Mouse (Mus musculus) MEL (cell line): Measurements from ENCODE around the gene Smagp. TPM values are rescaled to one million over a fixed set of nuclear protein-coding genes. Genes with fewer than 3 reads are reported as not detected.

Experiments used
- DNase-seq: peaks from one replicate; pipeline ENCODE4 v3.0.0; 2011; ENCODE audit warnings: low read depth, low spot score
- H3K27ac ChIP-seq: 2 replicates; pipeline ENCODE4 v1.5.1; 2012; ENCODE audit warnings: low read depth, mild to moderate bottlenecking, control low read depth, low read length, moderate library complexity; ENCODE audit not compliant: control insufficient read depth
- H3K27me3 ChIP-seq, 2 experiments: fragments of 150-350 bp in 1 of 2; sonication (generic) in 1 of 2; 2 replicates each; pipeline ENCODE4 v1.6.1; 2012; ENCODE audit warnings: low read length in 2 of 2, mild to moderate bottlenecking in 2 of 2, improper control_type of control experiment in 1 of 2, moderate library complexity in 1 of 2; ENCODE audit not compliant: insufficient read depth in 2 of 2, control insufficient read depth in 1 of 2
- H3K36me3 ChIP-seq, 2 experiments: 2 replicates each; pipeline ENCODE4 v1.6.1; 2012 to 2014; ENCODE audit warnings: low read length in 2 of 2, improper control_type of control experiment in 1 of 2, inconsistent platforms in 1 of 2, mild to moderate bottlenecking in 1 of 2; ENCODE audit not compliant: insufficient read depth in 2 of 2, control insufficient read depth in 1 of 2
- H3K4me1 ChIP-seq, 2 experiments: fragments of 150-350 bp in 1 of 2; sonication (generic) in 1 of 2; 2 replicates each; pipeline ENCODE4 v1.6.1; 2012; ENCODE audit warnings: low read length in 2 of 2, improper control_type of control experiment in 1 of 2, mild to moderate bottlenecking in 1 of 2; ENCODE audit not compliant: insufficient read depth in 2 of 2, control insufficient read depth in 1 of 2
- H3K4me3 ChIP-seq, 2 experiments: fragments of 150-350 bp in 1 of 2; sonication (generic) in 1 of 2; 2 replicates each; pipeline ENCODE4 v1.5.1; 2012; ENCODE audit warnings: low read depth in 2 of 2, low read length in 2 of 2, mild to moderate bottlenecking in 2 of 2, moderate library complexity in 2 of 2, control low read depth in 1 of 2, improper control_type of control experiment in 1 of 2; ENCODE audit not compliant: control insufficient read depth in 1 of 2, insufficient read depth in 1 of 2
- H3K79me2 ChIP-seq: 2 replicates; pipeline ENCODE4 v1.6.1; 2012; ENCODE audit warnings: mild to moderate bottlenecking, low read length, moderate library complexity; ENCODE audit not compliant: control insufficient read depth, poor library complexity, insufficient read depth
- H3K9ac ChIP-seq: 2 replicates; pipeline ENCODE4 v1.6.1; 2012; ENCODE audit warnings: low read depth, mild to moderate bottlenecking, control low read depth, low read length, moderate library complexity; ENCODE audit not compliant: control insufficient read depth, poor library complexity, severe bottlenecking
- H3K9me3 ChIP-seq: fragments of 150-350 bp; sonication (generic); replicated peaks from 2 replicates; pipeline ENCODE4 v1.6.1; 2012; ENCODE audit warnings: mild to moderate bottlenecking, low read length, improper control_type of control experiment, moderate library complexity; ENCODE audit not compliant: insufficient read depth
- BHLHE40 ChIP-seq: IDR thresholded peaks from 2 replicates; pipeline ENCODE4 v1.6.1; 2012; ENCODE audit warnings: low read depth, mild to moderate bottlenecking, inconsistent platforms, low read length, improper control_type of control experiment, borderline replicate concordance
- CHD1 ChIP-seq: IDR thresholded peaks from 2 replicates; pipeline ENCODE4 v1.6.1; 2012; ENCODE audit warnings: low read depth, mild to moderate bottlenecking, inconsistent platforms, low read length, improper control_type of control experiment
- CHD2 ChIP-seq: IDR thresholded peaks from 2 replicates; pipeline ENCODE4 v1.6.1; 2011; ENCODE audit warnings: low read length, improper control_type of control experiment
- CTCF ChIP-seq, 3 experiments: IDR thresholded peaks in 2 of 3; conservative IDR thresholded peaks in 1 of 3; 2 replicates each; pipeline ENCODE4 v1.5.1; 2011 to 2012; ENCODE audit warnings: low read length in 3 of 3, low read depth in 2 of 3, mild to moderate bottlenecking in 2 of 3, improper control_type of control experiment in 1 of 3, inconsistent platforms in 1 of 3, mixed read lengths in 1 of 3, moderate library complexity in 1 of 3; ENCODE audit not compliant: control insufficient read depth in 1 of 3, insufficient read depth in 1 of 3, poor library complexity in 1 of 3, severe bottlenecking in 1 of 3
- E2F4 ChIP-seq: IDR thresholded peaks from 2 replicates; pipeline ENCODE4 v1.6.1; 2011; ENCODE audit warnings: low read depth, low read length, improper control_type of control experiment, borderline replicate concordance
- EP300 ChIP-seq, 2 experiments: IDR thresholded peaks; 2 replicates each; pipeline ENCODE4 v1.6.1; 2011; ENCODE audit warnings: improper control_type of control experiment in 2 of 2, low read length in 2 of 2, low read depth in 1 of 2, mild to moderate bottlenecking in 1 of 2
- ETS1 ChIP-seq: IDR thresholded peaks from 2 replicates; pipeline ENCODE4 v1.6.1; 2012; ENCODE audit warnings: low read depth, mild to moderate bottlenecking, inconsistent platforms, low read length, improper control_type of control experiment, moderate library complexity
- GABPA ChIP-seq: IDR thresholded peaks from 2 replicates; pipeline ENCODE4 v1.6.1; 2012; ENCODE audit warnings: low read depth, mild to moderate bottlenecking, inconsistent platforms, low read length, improper control_type of control experiment, moderate library complexity
- GATA1 ChIP-seq: IDR thresholded peaks from 2 replicates; pipeline ENCODE4 v1.6.1; 2011; ENCODE audit warnings: low read depth, low read length, improper control_type of control experiment
- HCFC1 ChIP-seq: IDR thresholded peaks from 2 replicates; pipeline ENCODE4 v1.6.1; 2012; ENCODE audit warnings: low read depth, mild to moderate bottlenecking, inconsistent platforms, low read length, improper control_type of control experiment, moderate library complexity
- JUND ChIP-seq: IDR thresholded peaks from 2 replicates; pipeline ENCODE4 v1.6.1; 2011; ENCODE audit warnings: low read depth, mild to moderate bottlenecking, improper control_type of control experiment, low read length
- MAX ChIP-seq: IDR thresholded peaks from 2 replicates; pipeline ENCODE4 v1.6.1; 2011; ENCODE audit warnings: low read length, improper control_type of control experiment
- MEF2A ChIP-seq: IDR thresholded peaks from 2 replicates; pipeline ENCODE4 v1.6.1; 2014; ENCODE audit warnings: low read depth, mild to moderate bottlenecking, inconsistent platforms, low read length, improper control_type of control experiment; ENCODE audit not compliant: poor library complexity, insufficient replicate concordance, severe bottlenecking; ENCODE audit errors: extremely low read depth
- MXI1 ChIP-seq: IDR thresholded peaks from 2 replicates; pipeline ENCODE4 v1.6.1; 2011; ENCODE audit warnings: mild to moderate bottlenecking, low read depth, low read length, improper control_type of control experiment
- MYC ChIP-seq: IDR thresholded peaks from 2 replicates; pipeline ENCODE4 v1.6.1; 2011; ENCODE audit warnings: low read depth, mild to moderate bottlenecking, low read length, improper control_type of control experiment, moderate library complexity
- NRF1 ChIP-seq: IDR thresholded peaks from 2 replicates; pipeline ENCODE4 v1.6.1; 2014; ENCODE audit warnings: low read depth, mild to moderate bottlenecking, inconsistent platforms, low read length, improper control_type of control experiment, moderate library complexity; ENCODE audit not compliant: poor library complexity, insufficient read depth, severe bottlenecking
- POLR2A ChIP-seq, 2 experiments: IDR thresholded peaks; 2 replicates each; pipeline ENCODE4 v1.6.1; 2011 to 2012; ENCODE audit warnings: low read length in 2 of 2, mild to moderate bottlenecking in 2 of 2, control low read depth in 1 of 2, improper control_type of control experiment in 1 of 2, low read depth in 1 of 2, moderate library complexity in 1 of 2; ENCODE audit not compliant: control insufficient read depth in 1 of 2, insufficient read depth in 1 of 2, poor library complexity in 1 of 2
- POLR2AphosphoS2 ChIP-seq: IDR thresholded peaks from 2 replicates; pipeline ENCODE4 v1.6.1; 2011; ENCODE audit warnings: low read length, improper control_type of control experiment
- RCOR1 ChIP-seq: IDR thresholded peaks from 2 replicates; pipeline ENCODE4 v1.6.1; 2012; ENCODE audit warnings: low read depth, mild to moderate bottlenecking, inconsistent platforms, low read length, improper control_type of control experiment
- SIN3A ChIP-seq: IDR thresholded peaks from 2 replicates; pipeline ENCODE4 v1.6.1; 2012; ENCODE audit warnings: low read length, improper control_type of control experiment, inconsistent platforms
- SMC3 ChIP-seq: IDR thresholded peaks from 2 replicates; pipeline ENCODE4 v1.6.1; 2011; ENCODE audit warnings: low read depth, low read length, improper control_type of control experiment
- TAL1 ChIP-seq: IDR thresholded peaks from 2 replicates; pipeline ENCODE4 v1.6.1; 2012; ENCODE audit warnings: mild to moderate bottlenecking, inconsistent platforms, low read length, moderate library complexity, mixed read lengths
- TBP ChIP-seq: IDR thresholded peaks from 2 replicates; pipeline ENCODE4 v1.8.0; 2011; ENCODE audit warnings: low read depth, low read length, improper control_type of control experiment
- UBTF ChIP-seq: IDR thresholded peaks from 2 replicates; pipeline ENCODE4 v1.6.1; 2012; ENCODE audit warnings: low read depth, mild to moderate bottlenecking, inconsistent platforms, low read length, improper control_type of control experiment, moderate library complexity, borderline replicate concordance; ENCODE audit not compliant: insufficient read depth
- USF2 ChIP-seq, 2 experiments: IDR thresholded peaks; 2 replicates each; pipeline ENCODE4 v1.6.1; 2011 to 2012; ENCODE audit warnings: improper control_type of control experiment in 2 of 2, low read length in 2 of 2, borderline replicate concordance in 1 of 2, inconsistent platforms in 1 of 2, low read depth in 1 of 2, mild to moderate bottlenecking in 1 of 2; ENCODE audit not compliant: insufficient read depth in 1 of 2
- ZC3H11A ChIP-seq: IDR thresholded peaks from 2 replicates; pipeline ENCODE4 v1.6.1; 2012; ENCODE audit warnings: low read depth, mild to moderate bottlenecking, inconsistent platforms, low read length, improper control_type of control experiment
- ZKSCAN1 ChIP-seq: IDR thresholded peaks from 2 replicates; pipeline ENCODE4 v1.6.1; 2012; ENCODE audit warnings: low read depth, mild to moderate bottlenecking, inconsistent platforms, low read length, improper control_type of control experiment, moderate library complexity
- ZMIZ1 ChIP-seq: IDR thresholded peaks from 2 replicates; pipeline ENCODE4 v1.6.1; 2012; ENCODE audit warnings: low read depth, mild to moderate bottlenecking, inconsistent platforms, low read length, improper control_type of control experiment, moderate library complexity
- ZNF384 ChIP-seq: IDR thresholded peaks from 2 replicates; pipeline ENCODE4 v1.6.1; 2012; ENCODE audit warnings: low read depth, mild to moderate bottlenecking, inconsistent platforms, low read length, improper control_type of control experiment
- polyA plus RNA-seq, 2 experiments: library from polyadenylated mRNA; stranded (reverse) in 1 of 2; unstranded in 1 of 2; fragments of >175 nt in 1 of 2; fragments of >200 nt in 1 of 2; gene quantifications; 2 replicates each; pipeline versions ENCODE4 v1.2.1 to v1.2.4; 2012; ENCODE audit warnings: low replicate concordance in 2 of 2, low read depth in 1 of 2; ENCODE audit not compliant: insufficient read length in 2 of 2, insufficient read depth in 1 of 2, missing spikeins in 1 of 2
- total RNA-seq: library from RNA; depleted of rRNA; stranded (reverse); fragments of 300-350 nt; gene quantifications from 2 replicates; pipeline ENCODE4 v1.2.3, GENCODE M21; 2012

The Smagp gene
- total and polyA plus RNA-seq, 3 experiments: 2.6 to 22.6 TPM; not detected in 1

- no peak for TF ChIP-seq ETS1
- 0 out of 4 replicates have a peak, but pooled peaks of 1 of the 2 experiments have one; percentile 12 for TF ChIP-seq USF2 (IDR thresholded peaks at IDR 0.05; ENCODE audit: borderline replicate concordance in 1 of 2, insufficient read depth in 1 of 2, low read depth in 1 of 2, low read length in 2 of 2)
- peaks cover 0 to 4% of the 10 kb centered on the region in 2 experiments; a peak in 2 of 4 replicates for H3K27me3 ChIP-seq
- no peak overlapping the region for H3K4me3 ChIP-seq
- no peaks in the 10 kb centered on the region for H3K9me3 ChIP-seq
- no peaks in the 10 kb centered on the region; the same call in 1 of the 2 replicates for H3K79me2 ChIP-seq
- peaks cover 0 to 8% of the 10 kb centered on the region in 2 experiments; a peak in 1 of 4 replicates for H3K36me3 ChIP-seq
- no peak overlapping the region for H3K27ac ChIP-seq
- H3K9ac ChIP-seq: no peak overlapping the region
- no peak for DNase-seq
- H3K4me1 ChIP-seq: peaks cover 6 to 20% of the 10 kb centered on the region in 2 experiments
These were observed 36.0 kb downstream of the Smagp start for GRCm38 (mm10) chr15:100600696-100601272.

DNA sequence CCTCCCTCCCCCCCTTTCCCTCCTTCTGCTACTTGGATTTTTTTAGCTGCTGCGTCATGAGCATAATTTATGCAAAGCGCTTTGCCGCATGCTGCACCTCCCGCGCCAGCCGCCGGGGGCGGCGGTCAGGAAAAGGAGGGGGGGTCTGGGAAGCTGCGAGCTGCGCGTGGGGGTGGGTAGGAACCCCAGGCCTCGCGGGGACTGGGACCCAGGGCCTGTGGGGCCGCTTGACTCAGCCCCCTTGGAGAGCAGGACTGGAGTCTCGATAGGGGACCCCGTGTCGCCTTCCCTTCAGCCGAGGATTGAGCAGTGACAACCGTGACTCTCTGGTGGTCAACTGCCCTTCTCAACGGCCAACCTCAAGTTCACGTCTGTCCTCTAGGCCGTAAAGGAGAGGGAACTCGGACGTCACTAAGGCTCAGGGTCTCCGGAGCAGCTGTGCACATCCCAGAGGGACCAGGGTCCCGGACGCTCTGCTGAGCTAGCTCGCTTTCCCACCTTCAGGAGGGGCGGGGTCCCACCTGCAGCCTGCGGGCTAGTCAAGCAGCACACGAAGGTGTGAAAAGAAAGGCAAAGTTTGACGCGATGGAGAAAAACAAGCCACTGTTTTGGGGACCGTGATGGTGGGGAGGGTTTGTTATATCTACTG is 36.6 kb downstream of the Smagp start:
- Histone ChIP-seq H3K79me2 (no peaks in the 10 kb centered on the region; the same call in 1 of the 2 replicates), H3K4me3 (peak overlapping the region; percentile 60 to 96), H3K9ac (peak overlapping the region; percentile 65), H3K9me3 (no peaks in the 10 kb centered on the region), H3K4me1 (peaks cover 6 to 15% of the 10 kb centered on the region in 2 experiments), H3K36me3 (peaks cover 0 to 8% of the 10 kb centered on the region in 2 experiments; a peak in 1 of 4 replicates), H3K27me3 (peaks cover 0 to 4% of the 10 kb centered on the region in 2 experiments; a peak in 2 of 4 replicates), H3K27ac (no peak overlapping the region)
- peak; percentile 85 for DNase-seq
- TF ChIP-seq MEF2A: no peak
- no peak; the same call in 1 of the 2 replicates for TF ChIP-seq MAX
- no peak for TF ChIP-seq MYC
- TF ChIP-seq POLR2A (IDR thresholded peaks at IDR 0.05; ENCODE audit: control insufficient read depth in 1 of 2, insufficient read depth in 1 of 2, low read depth in 1 of 2, low read length in 2 of 2, poor library complexity in 1 of 2): no peak
- no peak for TF ChIP-seq ZMIZ1
- peak in 2 of 3 experiments; percentile 45 to 54; a peak in 5 of 6 replicates for TF ChIP-seq CTCF (IDR thresholded peaks at IDR 0.05 in 2 of 3, conservative IDR thresholded peaks at IDR 0.05 in 1 of 3; ENCODE audit: control insufficient read depth in 1 of 3, insufficient read depth in 1 of 3, low read depth in 2 of 3, low read length in 3 of 3, poor library complexity in 1 of 3, severe bottlenecking in 1 of 3)
- TF ChIP-seq SIN3A: no peak
- TF ChIP-seq RCOR1: no peak
- no peak for TF ChIP-seq POLR2AphosphoS2
- no peak for TF ChIP-seq CHD2
- no peak for TF ChIP-seq JUND
- TF ChIP-seq GATA1: no peak
- no peak for TF ChIP-seq CHD1
- no peak for TF ChIP-seq NRF1
- no peak for TF ChIP-seq E2F4
- no peak for TF ChIP-seq GABPA
- no peak for TF ChIP-seq HCFC1
- no peak for TF ChIP-seq ZKSCAN1
- TF ChIP-seq SMC3: no peak
- no peak for TF ChIP-seq BHLHE40
- TF ChIP-seq USF2 (IDR thresholded peaks at IDR 0.05; ENCODE audit: borderline replicate concordance in 1 of 2, insufficient read depth in 1 of 2, low read depth in 1 of 2, low read length in 2 of 2): no peak
- peak; percentile 87 for TF ChIP-seq ZNF384
- TF ChIP-seq EP300 (IDR thresholded peaks at IDR 0.05; ENCODE audit: low read depth in 1 of 2, low read length in 2 of 2): no peak
- TF ChIP-seq TBP: no peak
- TF ChIP-seq TAL1: no peak
- TF ChIP-seq MXI1: peak; percentile 13; the same call in 1 of the 2 replicates
- TF ChIP-seq UBTF: 0 out of 2 replicates have a peak, but pooled peaks have one; percentile 19
- TF ChIP-seq ZC3H11A: no peak
